Mouse (Mus musculus) heart, embryonic 11.5 days (tissue): Measurements from ENCODE around the gene Cab39. TPM values are rescaled to one million over a fixed set of nuclear protein-coding genes. Genes with fewer than 3 reads are reported as not detected.
A peak's percentile ranks its signal among the peaks of the same experiment; 100 is the strongest.

Experiments
- ATAC-seq: fragments of 200-750 bp; cut with Nextera tagmentation; replicated peaks from 2 replicates; pipeline ENCODE4 v1.8.0; 2017; ENCODE audit warnings: moderate library complexity; ENCODE audit not compliant: insufficient number of reproducible peaks, low FRiP score, low TSS enrichment
- H3K27ac ChIP-seq: fragments of 300-500 bp; sonication (generic); 2 replicates; pipeline ENCODE4 v1.5.1; 2014; ENCODE audit warnings: mild to moderate bottlenecking, low read depth, low read length
- H3K27me3 ChIP-seq: fragments of 300-500 bp; sonication (generic); 2 replicates; pipeline ENCODE4 v1.6.1; 2014; ENCODE audit warnings: mild to moderate bottlenecking, low read length, mixed read lengths; ENCODE audit not compliant: control insufficient read depth, insufficient read depth
- H3K36me3 ChIP-seq: fragments of 300-500 bp; sonication (generic); 2 replicates; pipeline ENCODE4 v1.6.1; 2014; ENCODE audit warnings: mild to moderate bottlenecking, low read length, moderate library complexity, mixed read lengths; ENCODE audit not compliant: control insufficient read depth, insufficient read depth
- H3K4me1 ChIP-seq: fragments of 300-500 bp; sonication (generic); 2 replicates; pipeline ENCODE4 v1.6.1; 2014; ENCODE audit warnings: low read length; ENCODE audit not compliant: control insufficient read depth, insufficient read depth
- H3K4me2 ChIP-seq: fragments of 300-500 bp; sonication (generic); 2 replicates; pipeline ENCODE4 v1.6.1; 2014; ENCODE audit warnings: mild to moderate bottlenecking, moderate library complexity
- H3K4me3 ChIP-seq: fragments of 300-500 bp; sonication (generic); 2 replicates; pipeline ENCODE4 v1.5.1; 2014; ENCODE audit warnings: low read depth, low read length
- H3K9ac ChIP-seq: fragments of 300-500 bp; sonication (generic); 2 replicates; pipeline ENCODE4 v1.6.1; 2014; ENCODE audit warnings: mild to moderate bottlenecking, low read depth, low read length, moderate library complexity
- H3K9me3 ChIP-seq: fragments of 300-500 bp; sonication (generic); replicated peaks from 2 replicates; pipeline ENCODE4 v1.6.1; 2016; ENCODE audit warnings: low read length; ENCODE audit not compliant: control insufficient read depth
- WGBS: fragments of 180-500 bp; shearing (Covaris S2); extraction: QIAGEN DNeasy Blood & Tissue Kit; methylation state at CpG from one replicate; pipeline ENCODE4 v1.1.7; 2014; ENCODE audit not compliant: insufficient replicate concordance; 5-methylcytosine and 5-hydroxymethylcytosine counted together
- polyA plus RNA-seq: library from polyadenylated mRNA; unstranded; fragments of >200 nt; fragmentation: Nextera tagmentation; extraction: Ambion mirVana; gene quantifications from 2 replicates; pipeline ENCODE4 v1.2.1, GENCODE M21; 2014

Cab39 gene
- polyA plus RNA-seq, 1 experiment from 2014 or later: 32.8 TPM

DNA sequence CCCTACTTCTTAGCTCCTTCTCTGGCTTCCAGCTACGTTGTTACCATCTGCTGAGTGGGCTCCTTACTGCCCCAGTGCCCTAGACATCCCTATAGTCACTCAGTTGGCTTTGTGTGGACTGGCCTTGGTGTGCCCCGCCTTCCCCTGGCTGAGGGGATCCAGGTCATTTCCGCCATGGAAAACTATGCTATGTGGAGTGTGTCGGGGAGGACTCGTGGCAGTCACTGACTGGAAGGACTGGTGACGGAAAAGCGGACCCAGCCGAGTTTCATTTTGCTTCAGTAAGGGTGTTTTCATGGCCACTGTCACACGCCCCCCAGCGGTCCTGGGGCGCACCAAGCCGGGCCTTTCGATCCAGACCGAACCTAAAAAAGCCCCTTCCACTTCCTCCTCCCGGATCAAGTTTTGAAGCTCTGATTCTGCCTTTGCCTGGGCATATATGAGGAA, 102.2 kb downstream of the Cab39 start:
- Histone ChIP-seq H3K4me1 (peaks cover 44% of the 10 kb centered on the region), H3K36me3 (no peaks in the 10 kb centered on the region; the same call in 1 of the 2 replicates), H3K9me3 (no peaks in the 10 kb centered on the region), H3K27me3 (no peaks in the 10 kb centered on the region), H3K4me2 (peak overlapping the region; percentile 87), H3K27ac (peak overlapping the region; percentile 90), H3K4me3 (peak overlapping the region; percentile 87), H3K9ac (peak overlapping the region; percentile 84)
- ATAC-seq: peak; percentile 48
- WGBS: 3% methylated on average over 15 of the region's 15 CpGs

DNA sequence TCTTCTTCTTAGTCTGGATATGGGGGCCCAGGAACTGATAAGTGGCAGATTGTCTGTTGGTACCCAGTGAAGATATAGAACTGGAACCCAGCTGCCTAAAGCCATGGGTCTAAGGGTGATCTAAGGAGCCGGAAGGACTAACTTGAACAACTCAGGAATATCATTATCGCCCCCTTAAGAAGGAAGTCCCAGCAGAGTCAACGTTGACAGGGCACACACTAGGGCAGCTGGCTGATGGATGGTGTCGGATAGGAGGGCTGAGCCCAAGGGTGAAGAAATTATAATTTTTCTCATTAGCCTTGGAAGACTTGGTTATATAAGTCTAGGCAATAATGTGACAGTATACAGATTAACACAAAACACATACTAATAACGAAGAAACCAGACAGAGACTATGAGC, 102.9 kb downstream of the Cab39 start:
- WGBS: 76% methylated on average over 5 of the region's 5 CpGs
- Histone ChIP-seq H3K4me2 (peak overlapping the region; percentile 87), H3K27me3 (no peaks in the 10 kb centered on the region), H3K9ac (peak overlapping the region; percentile 84), H3K4me1 (peaks cover 51% of the 10 kb centered on the region), H3K27ac (peak overlapping the region; percentile 41; the same call in 1 of the 2 replicates), H3K9me3 (no peaks in the 10 kb centered on the region), H3K4me3 (peak overlapping the region; percentile 87), H3K36me3 (no peaks in the 10 kb centered on the region; the same call in 1 of the 2 replicates)
- ATAC-seq: no peak

DNA sequence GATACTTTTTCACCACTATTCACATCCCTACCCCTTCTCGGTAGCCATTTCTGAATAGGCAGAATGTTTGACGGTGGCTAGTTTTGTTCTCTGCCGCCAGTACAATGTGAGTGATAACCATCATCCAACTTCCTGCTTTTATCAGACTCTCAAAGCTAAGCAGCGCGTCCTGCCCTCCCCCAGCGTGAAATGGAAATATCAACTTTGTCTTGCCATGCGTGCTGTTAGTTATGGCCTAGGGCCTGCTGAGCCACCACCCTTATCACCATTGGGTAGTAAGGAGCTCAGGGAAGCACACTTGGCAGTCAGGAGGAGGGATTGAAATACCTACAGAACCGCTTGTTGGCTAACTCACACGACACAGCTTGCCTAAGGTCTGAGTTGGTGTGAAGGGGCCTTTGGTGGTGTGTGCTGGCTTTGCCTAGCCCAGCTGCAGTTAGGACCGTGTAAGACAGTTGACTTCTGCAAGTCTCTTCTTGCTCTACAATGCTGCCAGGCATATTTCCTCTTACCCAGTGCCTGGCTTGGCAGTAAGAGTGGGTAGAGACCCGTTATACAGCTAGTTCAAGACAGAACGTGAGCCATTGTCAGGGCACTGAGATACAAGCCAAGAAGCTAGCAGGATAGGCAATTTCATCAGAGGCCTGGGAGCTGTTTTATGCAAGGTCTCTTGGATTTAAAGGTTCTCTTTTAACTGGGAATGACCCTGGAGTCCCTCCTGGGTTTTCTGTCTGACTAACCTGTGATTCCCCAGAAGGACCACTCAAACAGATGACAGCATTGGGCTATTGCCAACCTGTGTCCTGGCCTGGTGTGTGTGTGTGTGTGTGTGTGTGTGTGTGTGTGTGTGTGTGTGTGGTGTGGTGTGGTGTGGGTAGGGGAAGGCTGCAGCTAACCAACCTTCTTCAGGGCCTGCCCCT, 103.8 kb downstream of the Cab39 start:
- peak overlapping the region; percentile 87 for H3K4me2 ChIP-seq
- H3K27ac ChIP-seq: peak overlapping the region; percentile 41
- H3K27me3 ChIP-seq: no peaks in the 10 kb centered on the region
- ATAC-seq: no peak
- WGBS: 51% methylated on average over 12 of the region's 12 CpGs
- H3K36me3 ChIP-seq: no peaks in the 10 kb centered on the region; the same call in 1 of the 2 replicates
- peaks cover 60% of the 10 kb centered on the region for H3K4me1 ChIP-seq
- H3K9ac ChIP-seq: peak overlapping the region; percentile 52; the same call in 1 of the 2 replicates
- 0 out of 2 replicates have a peak overlapping the region, but pooled peaks have one; percentile 12 for H3K4me3 ChIP-seq
- H3K9me3 ChIP-seq: no peaks in the 10 kb centered on the region

DNA sequence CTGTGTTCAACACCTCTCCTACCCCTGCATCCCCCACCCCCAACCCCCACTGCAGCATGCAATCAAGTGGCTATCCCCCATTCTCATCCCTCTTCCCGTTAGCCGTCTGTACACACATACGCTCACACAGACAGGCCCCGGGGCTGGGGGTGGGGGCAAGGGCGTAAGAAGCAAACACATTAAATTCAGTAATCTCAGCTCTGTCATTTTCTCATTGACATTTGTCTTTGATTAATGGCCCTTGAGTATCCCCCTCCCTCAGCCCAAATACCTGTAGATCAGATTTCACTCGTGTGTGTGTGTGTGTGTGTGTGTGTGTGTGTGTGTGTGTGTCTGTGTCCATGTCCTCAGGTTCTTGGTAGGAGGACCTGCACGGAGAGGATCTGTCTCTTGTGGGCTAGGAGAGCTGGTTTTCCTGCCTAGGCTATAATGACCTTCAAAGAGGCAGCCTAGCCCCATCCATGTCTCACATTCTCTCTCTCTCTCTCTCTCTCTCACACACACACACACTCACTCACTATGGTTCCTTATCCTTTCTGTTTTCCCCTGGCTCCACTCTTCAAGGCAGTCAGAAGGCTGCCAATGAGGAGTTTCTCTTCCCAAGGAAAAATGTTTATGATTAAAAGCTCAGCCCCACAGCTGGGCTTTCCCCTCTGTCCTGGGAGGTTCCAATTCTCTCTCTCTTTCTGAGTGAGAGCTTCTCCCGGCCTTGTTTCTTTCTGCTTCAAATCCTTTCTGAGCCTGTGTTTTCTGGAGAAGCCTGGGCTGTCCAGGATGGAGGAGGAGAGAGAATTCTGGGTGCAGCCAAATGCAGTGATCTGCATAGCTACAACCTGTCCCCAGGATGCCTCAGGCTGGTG, 104.9 kb downstream of the Cab39 start:
- peak overlapping the region; percentile 39 for H3K4me2 ChIP-seq
- no peaks in the 10 kb centered on the region for H3K27me3 ChIP-seq
- ATAC-seq: no peak
- 0 out of 2 replicates have a peak overlapping the region, but pooled peaks have one; percentile 5 for H3K9ac ChIP-seq
- H3K4me3 ChIP-seq: no peak overlapping the region
- H3K27ac ChIP-seq: 0 out of 2 replicates have a peak overlapping the region, but pooled peaks have one; percentile 35
- H3K4me1 ChIP-seq: peaks cover 71% of the 10 kb centered on the region
- H3K36me3 ChIP-seq: no peaks in the 10 kb centered on the region; the same call in 1 of the 2 replicates
- WGBS: 35% methylated on average over 8 of the region's 8 CpGs
- no peaks in the 10 kb centered on the region for H3K9me3 ChIP-seq

DNA sequence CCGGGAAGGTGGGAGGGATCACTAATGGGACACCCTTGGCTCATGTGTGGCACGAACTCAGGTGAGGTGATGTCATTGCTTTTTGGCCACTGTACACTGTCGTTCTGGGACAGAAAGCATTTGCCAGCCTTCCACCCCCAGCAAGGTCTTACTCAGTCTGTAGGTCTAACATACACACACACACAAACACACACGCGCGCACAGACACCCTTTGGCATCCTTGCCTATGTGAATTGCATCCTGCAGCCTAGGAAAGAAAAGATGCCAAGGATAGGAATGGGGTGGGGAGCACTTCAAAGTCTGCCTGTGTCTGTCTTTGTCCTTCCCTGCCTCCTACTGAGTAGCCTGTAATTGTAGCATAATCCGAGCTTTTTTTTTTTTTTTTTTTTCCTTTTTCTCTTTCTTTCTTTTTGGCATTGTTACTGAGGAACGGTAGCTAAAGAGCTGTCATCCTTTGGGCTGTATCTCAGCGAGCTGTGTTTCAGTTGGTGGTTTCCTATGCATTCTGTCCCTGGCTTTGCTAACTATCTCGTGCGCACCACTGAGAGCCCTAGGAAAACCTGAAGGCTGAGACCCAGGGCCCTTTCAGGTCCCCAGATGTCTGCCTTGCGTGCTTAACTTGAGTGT, 105.6 kb downstream of the Cab39 start:
- H3K4me1 ChIP-seq: peaks cover 71% of the 10 kb centered on the region
- H3K4me2 ChIP-seq: peak overlapping the region; percentile 39; the same call in 1 of the 2 replicates
- H3K27me3 ChIP-seq: no peaks in the 10 kb centered on the region
- peaks cover 5% of the 10 kb centered on the region for H3K36me3 ChIP-seq
- no peak for ATAC-seq
- WGBS: 58% methylated on average over 12 of the region's 12 CpGs
- no peak overlapping the region for H3K27ac ChIP-seq
- H3K9me3 ChIP-seq: no peaks in the 10 kb centered on the region
- 0 out of 2 replicates have a peak overlapping the region, but pooled peaks have one; percentile 5 for H3K9ac ChIP-seq
- no peak overlapping the region for H3K4me3 ChIP-seq

DNA sequence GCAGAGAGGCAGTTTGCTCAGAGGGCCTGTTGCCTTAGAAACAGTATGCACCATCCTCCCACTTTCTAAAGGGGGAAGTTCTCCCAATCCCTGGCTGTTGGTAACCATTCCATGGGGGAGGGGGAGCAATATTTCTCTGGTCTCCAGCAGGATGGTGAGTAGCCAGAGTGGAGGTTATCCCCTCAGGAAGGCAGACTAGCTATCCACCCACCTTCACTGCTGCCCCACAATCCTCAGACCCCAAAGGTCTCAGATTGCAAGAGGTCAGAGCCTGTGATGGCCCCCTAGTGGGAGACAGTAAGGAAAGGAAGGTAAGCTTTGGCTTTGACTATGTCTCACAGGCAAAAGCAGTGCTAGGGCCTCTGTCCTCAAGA, 106.1 kb downstream of the Cab39 start:
- ATAC-seq: no peak
- peaks cover 71% of the 10 kb centered on the region for H3K4me1 ChIP-seq
- H3K27me3 ChIP-seq: no peaks in the 10 kb centered on the region
- no peak overlapping the region for H3K4me3 ChIP-seq
- H3K36me3 ChIP-seq: peaks cover 9% of the 10 kb centered on the region
- H3K9me3 ChIP-seq: no peaks in the 10 kb centered on the region
- no peak overlapping the region for H3K9ac ChIP-seq
- H3K4me2 ChIP-seq: no peak overlapping the region
- 0 out of 2 replicates have a peak overlapping the region, but pooled peaks have one; percentile 22 for H3K27ac ChIP-seq

DNA sequence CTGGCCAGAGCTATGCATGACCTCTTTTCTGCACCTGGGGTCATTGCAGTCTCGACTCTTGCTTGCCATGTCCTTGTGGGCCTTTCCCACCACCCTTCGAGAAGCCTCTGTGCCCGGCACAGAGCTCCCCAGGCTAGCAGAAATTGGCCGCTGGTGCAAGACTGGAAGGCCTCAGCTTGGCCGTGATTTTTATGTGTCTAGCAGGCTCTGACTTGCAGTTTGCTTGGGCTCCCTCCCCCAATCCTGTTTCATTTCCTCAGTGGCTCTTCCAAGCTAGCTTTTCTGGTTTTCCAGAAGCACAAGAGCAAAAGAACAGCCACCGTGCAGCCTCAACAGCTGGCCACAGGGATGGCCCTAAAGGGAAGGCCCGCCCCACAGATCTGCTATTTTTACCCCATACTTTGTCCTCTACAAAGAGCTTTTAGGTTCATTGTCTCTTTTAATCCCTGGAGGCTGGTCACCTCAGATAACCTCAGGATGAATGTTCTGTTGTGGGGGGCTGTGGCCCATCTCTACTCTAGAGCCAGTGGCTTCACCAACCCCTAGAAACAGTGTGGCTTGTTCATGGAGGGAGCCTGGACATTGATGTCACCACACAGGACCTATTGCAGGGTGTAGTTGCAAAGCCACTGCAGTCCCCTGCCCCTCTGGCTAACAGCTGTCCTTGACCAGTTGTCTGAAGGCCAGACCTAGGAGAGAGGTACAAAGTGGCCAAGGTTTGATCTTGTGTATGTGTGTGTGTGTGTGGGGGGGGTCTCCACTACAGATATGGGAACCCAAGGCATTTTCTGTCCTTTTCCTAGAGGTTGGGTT, 107.5 kb downstream of the Cab39 start:
- 43% methylated on average over 7 of the region's 7 CpGs for WGBS
- Histone ChIP-seq H3K27me3 (no peaks in the 10 kb centered on the region), H3K4me1 (peaks cover 76% of the 10 kb centered on the region), H3K4me2 (peak overlapping the region; percentile 2), H3K4me3 (no peak overlapping the region), H3K36me3 (peaks cover 21% of the 10 kb centered on the region), H3K27ac (peak overlapping the region; percentile 47; the same call in 1 of the 2 replicates), H3K9ac (no peak overlapping the region), H3K9me3 (no peaks in the 10 kb centered on the region)
- no peak for ATAC-seq
